Mouse (Mus musculus) heart, postnatal 14 days (tissue): Measurements from ENCODE around the gene Atp5b. TPM values are rescaled to one million over a fixed set of nuclear protein-coding genes. Genes with fewer than 3 reads are reported as not detected.
A peak's percentile ranks its signal among the peaks of the same experiment; 100 is the strongest.
"Not testable (repeated sequence)": the region's sequence is repeated elsewhere in the genome, so short reads cannot be mapped to it uniquely, and the experiment has no call there.

Experiments
- DNase-seq, 2 experiments: peaks; one replicate each; pipeline ENCODE4 v3.0.0; 2021 to 2022
- intact Hi-C: fragments of 180-260 bp; cut with DNase I; formaldehyde crosslinking; loops from one replicate; pipeline ENCODE4 v1.15.1; 2025
- long read RNA-seq, 2 experiments: library from polyadenylated mRNA; stranded (forward); transcript quantifications; one replicate each; pipeline ENCODE4 v2.0.0; 2021
- total RNA-seq, 2 experiments: library from RNA; stranded (reverse); gene quantifications; 2 replicates each; pipeline ENCODE4 v1.2.3; 2021

Atp5b gene
- 1,000 to 10,000 TPM; 8,344 to 8,412 TPM for total RNA-seq
- long read RNA-seq, experiment 1, transcript Atp5b-205 (5 exons, 1,131 nt) = minor isoform, 29 of 10,743 reads
- long read RNA-seq, experiment 1, transcript Atp5b-201 (10 exons, 1,916 nt) = major isoform, 8,619 of 10,743 reads
- long read RNA-seq, experiment 1, partial matches to known transcripts = 2,033 of 10,743 reads
- long read RNA-seq, experiment 1, other reads (novel, unspliced or antisense) = 62 of 10,743 reads
- long read RNA-seq, experiment 2, transcript Atp5b-205 (5 exons, 1,131 nt) = minor isoform, 24 of 9,173 reads
- long read RNA-seq, experiment 2, transcript Atp5b-201 (10 exons, 1,916 nt) = major isoform, 6,709 of 9,173 reads
- long read RNA-seq, experiment 2, partial matches to known transcripts = 2,404 of 9,173 reads
- long read RNA-seq, experiment 2, other reads (novel, unspliced or antisense) = 36 of 9,173 reads

- intact Hi-C loops = loop anchor here (2.0 kb wide), 1 partner anchor 46 kb away; no protein-coding TSS in a partner anchor
- DNase-seq = peak; percentile 95 to 97
Observed at GRCm38 (mm10) chr10:128082880-128083421, at the start of gene Atp5b. Atp5b (plus strand) TSS chr10:128083273.

GRCm38 (mm10) chr10:128036746-128037425 is 46.2 kb upstream of the Atp5b start:
- intact Hi-C loops = loop anchor here (2.0 to 5.0 kb wide), 2 partner anchors 46 to 150 kb away; partner anchors contain the start of gene Atp5b
- peak; percentile 55 to 75 for DNase-seq

GRCm38 (mm10) chr10:128037921-128038320 is 45.2 kb upstream of the Atp5b start:
- no peak for DNase-seq
- intact Hi-C loops = loop anchor here (2.0 to 5.0 kb wide), 2 partner anchors 45 to 149 kb away; partner anchors contain the start of gene Atp5b

GRCm38 (mm10) chr10:128039167-128039566 is 43.9 kb upstream of the Atp5b start:
- DNase-seq = no peak

GRCm38 (mm10) chr10:128039858-128040257 is 43.2 kb upstream of the Atp5b start:
- intact Hi-C loops = loop anchor here (2.0 to 5.0 kb wide), 2 partner anchors 17 to 147 kb away; no protein-coding TSS in a partner anchor
- no peak for DNase-seq

More at GRCm38 (mm10) chr10:128039167-128039566, 43.9 kb upstream of the Atp5b start:
- intact Hi-C loops = loop anchor here (5.0 kb wide), 1 partner anchor 148 kb away; no protein-coding TSS in a partner anchor

GRCm38 (mm10) chr10:128040293-128040692 is 42.8 kb upstream of the Atp5b start:
- intact Hi-C loops = loop anchor here (2.0 kb wide), 1 partner anchor 17 kb away; no protein-coding TSS in a partner anchor
- no peak for DNase-seq

GRCm38 (mm10) chr10:128041636-128042035 is 41.4 kb upstream of the Atp5b start:
- DNase-seq = no peak
- intact Hi-C loops = loop anchor here (2.0 kb wide), 1 partner anchor 15 kb away; no protein-coding TSS in a partner anchor

GRCm38 (mm10) chr10:128042466-128042865 is 40.6 kb upstream of the Atp5b start:
- intact Hi-C loops = no loop called here
- no peak for DNase-seq

- DNase-seq = no peak
Observed at GRCm38 (mm10) chr10:128043041-128043835, 39.8 kb upstream of the Atp5b start.

GRCm38 (mm10) chr10:128048157-128048556 is 34.9 kb upstream of the Atp5b start:
- DNase-seq = no peak
- intact Hi-C loops = no loop called here

More at GRCm38 (mm10) chr10:128043041-128043835, 39.8 kb upstream of the Atp5b start:
- intact Hi-C loops = no loop called here

GRCm38 (mm10) chr10:128049741-128050140 is 33.3 kb upstream of the Atp5b start:
- intact Hi-C loops = no loop called here
- DNase-seq = no peak

GRCm38 (mm10) chr10:128050355-128050754 is 32.7 kb upstream of the Atp5b start:
- no peak for DNase-seq
- intact Hi-C loops = no loop called here

GRCm38 (mm10) chr10:128051589-128051988 is 31.5 kb upstream of the Atp5b start:
- no peak for DNase-seq
- intact Hi-C loops = no loop called here

GRCm38 (mm10) chr10:128052136-128052535 is 30.9 kb upstream of the Atp5b start:
- intact Hi-C loops, DNase-seq: not testable (repeated sequence)

- DNase-seq = no peak
- intact Hi-C loops = no loop called here
Observed at GRCm38 (mm10) chr10:128053001-128053400, 30.1 kb upstream of the Atp5b start.

- intact Hi-C loops = no loop called here
- DNase-seq = no peak
Observed at GRCm38 (mm10) chr10:128058184-128058583, 24.9 kb upstream of the Atp5b start.

GRCm38 (mm10) chr10:128058601-128059151 is 24.4 kb upstream of the Atp5b start, which contains the start of gene Ptges3:
Ptges3 (plus strand) TSS chr10:128058954.
- intact Hi-C loops = no loop called here
- DNase-seq = peak; percentile 98 to 99

GRCm38 (mm10) chr10:128059207-128059981 is 23.7 kb upstream of the Atp5b start:
- intact Hi-C loops = no loop called here
- DNase-seq = peak; percentile 53 to 59

GRCm38 (mm10) chr10:128061109-128061508 is 22.0 kb upstream of the Atp5b start:
- no peak for DNase-seq
- intact Hi-C loops = no loop called here
